Mouse (Mus musculus) embryonic facial prominence, embryonic 10.5 days (tissue): ENCODE results near the gene Tuba4a. TPM values are rescaled to one million over a fixed set of nuclear protein-coding genes. Genes with fewer than 3 reads are reported as not detected.

Experiments
- microRNA-seq: library from miRNA; unstranded; fragments of <30 nt; microRNA quantifications from one replicate; pipeline ENCODE4, GENCODE M21; 2017
- polyA plus RNA-seq: library from polyadenylated mRNA; unstranded; fragments of >200 nt; fragmentation: Nextera tagmentation; extraction: Ambion mirVana; gene quantifications from 2 replicates; pipeline ENCODE4 v1.2.1, GENCODE M21; 2016

Gene Tuba4a
- polyA plus RNA-seq, 1 experiment from 2014 or later = 16.3 TPM

Small RNA genes lying within 50 kb of the gene (microRNA-seq; reads per million reads assigned to microRNA genes)
- gene Gm27943 = not detected

Other genes with a start within 250 kb of the Tuba4a start
- gene Nhej1, start 94.7 kb downstream of the Tuba4a start, polyA plus RNA-seq = 11.1 and 13.8 TPM in 2 replicates
- 0.06 and 0.08 TPM in 2 replicates for gene Slc23a3, start 86.0 kb downstream of the Tuba4a start, polyA plus RNA-seq
- 45.3 and 46.2 TPM in 2 replicates for gene Cnppd1, start 77.2 kb downstream of the Tuba4a start, polyA plus RNA-seq
- gene Retreg2, start 77.1 kb downstream of the Tuba4a start, polyA plus RNA-seq = 32.1 and 35.8 TPM in 2 replicates
- gene Zfand2b, start 51.2 kb downstream of the Tuba4a start, polyA plus RNA-seq = 32.6 and 33.6 TPM in 2 replicates
- 32.3 and 34.8 TPM in 2 replicates for gene Abcb6, start 39.5 kb downstream of the Tuba4a start, polyA plus RNA-seq
- 22.9 and 27.2 TPM in 2 replicates for gene Ankzf1, start 27.7 kb downstream of the Tuba4a start, polyA plus RNA-seq
- 20.7 and 21.8 TPM in 2 replicates for gene Atg9a, start 27.7 kb downstream of the Tuba4a start, polyA plus RNA-seq
- 13.3 and 14.5 TPM in 2 replicates for gene Glb1l, start 9.1 kb downstream of the Tuba4a start, polyA plus RNA-seq
- gene Stk16, start 9.0 kb downstream of the Tuba4a start, polyA plus RNA-seq = 139 and 145 TPM in 2 replicates
- gene A630095N17Rik, start 12.2 kb upstream of the Tuba4a start, polyA plus RNA-seq = not detected in 2 replicates
- gene Dnajb2, start 16.5 kb upstream of the Tuba4a start, polyA plus RNA-seq = 27.0 and 27.5 TPM in 2 replicates
- 1.7 and 2.1 TPM in 2 replicates for gene Ptprn, start 44.6 kb upstream of the Tuba4a start, polyA plus RNA-seq
- gene Resp18, start 58.5 kb upstream of the Tuba4a start, polyA plus RNA-seq = 1.9 and 2.5 TPM in 2 replicates
- 144 and 150 TPM in 2 replicates for gene Dnpep, start 98.1 kb upstream of the Tuba4a start, polyA plus RNA-seq
- 10.4 and 15.6 TPM in 2 replicates for gene Des, start 140.5 kb upstream of the Tuba4a start, polyA plus RNA-seq
- 30.2 and 30.6 TPM in 2 replicates for gene Speg, start 155.4 kb upstream of the Tuba4a start, polyA plus RNA-seq
- gene Gmppa, start 216.1 kb upstream of the Tuba4a start, polyA plus RNA-seq = 57.1 and 61.3 TPM in 2 replicates
- 2.1 and 2.4 TPM in 2 replicates for gene Asic4, start 230.6 kb upstream of the Tuba4a start, polyA plus RNA-seq